Mouse (Mus musculus) spleen, adult 18-20 months (tissue): ENCODE results near the gene Ddi2.
A peak's percentile ranks its signal among the peaks of the same experiment; 100 is the strongest.
"Not testable (repeated sequence)": the region's sequence is repeated elsewhere in the genome, so short reads cannot be mapped to it uniquely, and the experiment has no call there.

ENCODE experiments used
- DNase-seq, 2 experiments: peaks; one replicate each; pipeline ENCODE4 v3.0.0; 2022; ENCODE audit warnings: mixed read lengths in 2 of 2

Ddi2 gene

DNA sequence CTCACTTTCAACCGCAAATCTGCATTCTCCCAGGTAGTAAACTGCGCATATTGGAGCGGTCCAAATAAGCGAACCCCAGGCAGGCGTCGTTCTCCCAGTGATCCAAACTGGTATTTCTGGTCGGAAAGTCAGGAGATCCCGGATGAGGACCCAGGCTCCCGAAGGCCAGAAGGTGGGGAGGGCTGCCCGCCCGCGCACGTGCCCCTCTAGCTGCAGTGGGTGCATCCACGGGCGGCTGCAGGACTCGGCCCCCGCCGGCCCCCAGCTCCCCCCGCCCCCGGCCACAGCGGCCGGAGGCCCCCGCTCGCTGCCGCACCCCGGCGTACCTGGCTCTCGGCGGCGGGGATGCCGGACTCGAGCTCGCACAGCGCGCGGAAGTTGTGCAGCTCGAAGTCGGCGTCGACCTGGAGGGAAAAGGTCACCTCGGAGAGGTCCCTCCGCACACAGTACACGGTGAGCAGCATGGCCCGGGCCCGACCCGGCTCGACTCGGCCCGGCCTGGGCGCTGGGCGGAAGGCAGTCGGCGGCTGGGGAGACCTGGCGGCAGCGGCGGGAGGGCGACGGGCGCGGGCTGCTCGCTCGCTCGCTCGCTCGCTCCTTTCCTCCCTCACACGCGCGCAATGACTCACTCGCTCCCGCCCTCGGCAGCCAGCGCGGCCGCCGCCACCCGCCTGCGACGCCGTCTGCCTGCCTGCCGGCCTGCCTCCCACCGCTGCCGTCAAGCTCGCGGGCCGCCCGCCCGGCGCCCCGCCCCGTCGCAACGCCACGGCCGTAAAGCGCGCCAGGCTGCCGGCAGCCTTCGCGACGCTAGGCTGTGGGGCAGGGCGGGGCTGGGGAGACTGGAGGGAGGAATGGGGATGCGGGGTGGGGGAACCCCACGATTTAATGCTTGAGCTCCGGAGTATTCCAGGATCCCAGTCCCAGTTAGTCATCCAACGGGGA lies at the start of gene Ddi2:
TSS of gene Ddi2 (minus strand) at position 689 of the 942 bp plus-strand sequence.
- peak; percentile 84 to 92 for DNase-seq

DNA sequence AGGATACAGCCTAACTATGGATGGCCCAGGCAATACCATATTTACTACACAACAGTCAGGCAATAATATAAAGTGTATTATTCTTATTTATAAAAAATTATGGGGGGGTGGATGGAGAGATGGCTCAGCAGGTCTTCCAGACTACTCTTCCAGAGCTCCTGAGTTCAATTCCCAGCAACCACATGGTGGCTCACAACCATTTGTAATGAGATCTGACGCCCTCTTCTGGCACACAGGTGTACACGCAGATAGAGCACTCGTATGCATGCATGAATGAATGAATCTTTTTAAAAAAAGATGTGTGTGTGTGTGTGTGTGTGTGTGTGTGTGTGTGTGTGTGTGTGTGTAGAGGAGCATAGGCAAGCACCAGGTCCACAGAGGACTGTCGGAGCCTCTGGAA lies 49.8 kb upstream of the Ddi2 start:
- not testable (repeated sequence) for DNase-seq

DNA sequence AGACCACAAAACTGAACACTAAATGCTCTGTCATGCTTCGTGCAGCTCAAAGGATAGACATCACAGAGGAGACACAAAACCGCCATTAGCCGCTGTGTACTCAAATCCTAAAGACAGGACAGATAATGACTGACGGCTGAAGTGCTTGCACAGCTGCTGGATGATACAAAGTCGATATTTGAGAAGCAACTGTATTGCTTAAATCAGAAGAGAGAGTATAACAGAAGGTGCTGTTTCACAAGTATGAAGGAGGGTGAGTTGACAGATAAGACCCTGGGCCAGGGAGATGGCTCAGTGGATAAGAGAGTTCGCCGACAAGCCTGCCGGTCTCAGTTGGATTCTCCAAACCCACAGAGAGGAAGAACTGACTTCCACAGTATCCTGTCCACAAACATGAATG lies 48.6 kb upstream of the Ddi2 start:
- DNase-seq: no peak

DNA sequence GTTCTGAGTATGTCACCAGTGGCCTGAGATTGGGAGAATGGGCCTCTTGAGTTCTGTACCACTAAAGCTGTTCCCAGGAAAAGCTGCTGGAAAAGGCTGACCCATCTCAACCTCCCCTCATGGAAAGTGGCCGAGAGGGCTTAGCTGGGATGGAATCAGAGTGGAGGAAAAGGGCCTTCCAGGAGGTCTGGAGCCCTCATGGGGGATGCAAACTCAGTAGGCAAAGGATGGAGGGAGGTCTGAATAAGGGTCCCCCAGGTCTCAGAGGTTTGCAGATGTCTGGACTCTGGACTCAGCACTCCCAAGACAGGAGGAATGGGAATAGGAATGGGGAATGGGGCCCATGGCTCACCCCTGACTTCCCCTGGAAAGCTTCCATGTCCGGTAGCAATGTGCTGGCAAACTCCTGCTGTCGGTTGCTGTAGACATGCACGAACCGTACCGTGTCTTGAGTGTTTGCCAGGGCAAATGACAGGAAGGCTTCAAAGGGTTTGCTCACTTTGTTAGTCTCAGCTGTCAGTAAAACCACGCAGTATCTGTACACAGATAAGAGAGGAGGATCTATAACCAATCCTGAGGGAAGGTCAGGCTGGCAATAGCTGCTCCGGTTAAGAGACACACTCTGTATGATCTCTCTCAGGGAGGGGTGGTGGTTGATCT lies 46.4 kb upstream of the Ddi2 start:
- no peak for DNase-seq

DNA sequence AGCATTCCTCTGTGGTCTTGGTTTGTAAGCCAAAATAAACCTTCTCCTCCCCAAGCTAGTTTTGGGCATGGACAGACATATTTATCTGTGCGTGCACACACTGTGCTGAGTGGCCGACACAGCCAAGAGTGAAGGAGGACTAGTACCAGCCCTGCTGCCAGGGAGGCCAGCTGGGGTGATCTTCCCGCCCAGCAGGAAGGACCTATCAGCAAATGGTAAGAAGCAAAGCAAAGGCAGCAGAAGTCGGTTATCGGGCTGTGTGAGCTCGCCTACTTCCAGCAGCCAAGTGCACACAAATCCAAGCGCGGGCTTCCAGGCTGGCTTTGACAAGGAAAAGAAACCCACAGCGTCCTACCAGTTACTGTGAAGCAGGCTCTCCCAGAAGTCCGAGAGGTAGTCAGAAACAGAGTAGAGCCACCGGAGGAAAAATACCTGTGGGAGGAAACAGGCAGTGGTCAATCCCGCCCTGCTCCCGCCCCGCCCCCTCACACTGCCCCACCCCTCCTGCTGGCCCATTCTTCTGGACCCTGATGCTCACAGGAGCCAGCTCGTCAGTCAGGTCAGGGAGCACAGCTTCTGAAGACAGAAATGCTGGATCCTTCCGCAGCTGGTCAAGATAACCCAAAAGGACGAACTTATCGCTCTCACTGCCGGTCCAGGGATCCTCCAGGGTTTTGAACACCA lies 44.3 kb upstream of the Ddi2 start:
- no peak for DNase-seq

DNA sequence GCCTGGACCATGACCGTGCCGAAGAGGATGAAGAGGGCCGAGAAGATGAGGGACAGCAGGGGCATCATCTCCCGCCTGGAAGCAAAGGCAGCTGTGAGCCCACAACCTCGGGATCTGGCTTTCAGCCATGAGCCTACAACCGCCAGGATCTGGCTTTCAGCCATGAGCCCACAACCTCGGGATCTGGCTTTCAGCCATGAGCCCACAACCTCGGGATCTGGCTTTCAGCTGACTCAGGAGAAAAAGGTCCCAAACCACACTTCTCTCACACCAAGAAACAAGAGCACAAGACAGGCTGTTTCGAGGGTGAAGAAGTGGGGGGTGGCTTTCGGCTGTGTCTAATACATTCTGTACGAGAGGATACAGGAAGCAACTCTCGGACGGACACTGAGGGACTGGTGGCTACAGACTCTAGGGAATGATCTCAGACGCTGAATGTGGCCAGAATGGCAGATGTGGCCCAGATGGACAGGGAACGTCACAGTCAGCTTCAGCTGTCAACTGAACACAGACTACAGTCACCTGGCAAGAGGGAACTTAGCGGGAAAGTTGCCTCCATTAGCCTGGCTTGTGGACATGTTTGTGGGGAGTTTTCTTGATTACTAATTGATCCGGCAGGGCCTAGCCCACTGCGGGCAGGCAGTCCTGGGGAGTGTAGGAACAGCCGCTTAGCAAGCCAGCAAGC lies 43.6 kb upstream of the Ddi2 start:
- DNase-seq: no peak

DNA sequence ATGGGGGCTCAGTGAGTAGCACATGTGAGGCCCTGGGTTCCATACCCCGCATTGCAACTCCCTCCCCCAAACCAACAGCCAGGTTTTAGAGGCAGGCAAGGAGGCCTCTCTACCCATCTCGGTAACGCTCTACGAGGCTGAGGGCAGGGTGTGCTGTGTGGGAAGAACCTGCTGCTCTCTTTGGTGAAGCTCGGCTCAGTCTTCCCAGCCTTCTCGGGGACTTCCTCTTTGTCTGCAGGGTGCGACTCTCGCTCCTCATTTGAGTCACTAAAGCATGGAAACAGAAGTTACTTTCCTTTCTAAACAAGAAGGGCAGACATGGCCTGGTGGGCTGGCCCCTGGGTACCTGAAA lies 43.1 kb upstream of the Ddi2 start:
- peak; percentile 27 for DNase-seq

DNA sequence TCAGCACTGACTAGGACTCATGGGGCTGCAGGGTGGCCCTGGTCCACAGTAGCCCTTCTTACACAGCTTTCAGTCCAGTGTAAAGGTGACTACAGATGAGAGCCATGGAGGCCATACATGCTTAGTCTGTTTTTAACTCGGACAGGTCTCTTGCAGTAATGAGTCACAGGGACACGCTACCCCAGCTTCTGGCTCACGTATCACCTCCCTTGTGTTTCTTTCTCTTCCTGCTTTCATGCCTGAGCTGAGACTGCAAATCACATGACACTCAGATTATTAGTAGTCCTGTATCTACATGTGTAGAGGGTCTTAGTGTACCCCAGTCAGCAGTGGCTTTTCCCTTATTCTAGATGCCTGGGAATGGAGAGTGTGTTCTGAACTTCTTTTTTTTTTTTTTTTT lies 41.8 kb upstream of the Ddi2 start:
- no peak for DNase-seq

DNA sequence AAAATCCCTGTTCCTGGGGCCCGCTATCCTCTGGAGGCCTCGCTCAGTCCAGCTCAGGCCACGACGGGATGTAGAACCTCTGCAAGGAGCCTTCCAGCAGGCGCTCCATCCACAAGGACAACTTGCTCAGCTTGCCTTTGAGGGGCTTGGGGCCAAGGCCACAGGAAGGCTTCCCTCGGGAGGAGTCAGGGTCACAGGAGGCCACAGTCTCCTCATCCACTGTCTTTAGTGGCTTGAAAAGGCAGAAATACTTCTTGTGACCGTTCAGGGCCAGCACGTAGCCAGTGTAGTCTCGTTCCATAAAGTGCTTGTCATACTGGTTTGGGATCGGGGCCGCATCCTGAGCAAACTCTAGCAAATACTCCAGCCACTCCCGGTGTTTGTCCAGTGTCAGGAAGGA lies 40.3 kb upstream of the Ddi2 start:
- DNase-seq: no peak

DNA sequence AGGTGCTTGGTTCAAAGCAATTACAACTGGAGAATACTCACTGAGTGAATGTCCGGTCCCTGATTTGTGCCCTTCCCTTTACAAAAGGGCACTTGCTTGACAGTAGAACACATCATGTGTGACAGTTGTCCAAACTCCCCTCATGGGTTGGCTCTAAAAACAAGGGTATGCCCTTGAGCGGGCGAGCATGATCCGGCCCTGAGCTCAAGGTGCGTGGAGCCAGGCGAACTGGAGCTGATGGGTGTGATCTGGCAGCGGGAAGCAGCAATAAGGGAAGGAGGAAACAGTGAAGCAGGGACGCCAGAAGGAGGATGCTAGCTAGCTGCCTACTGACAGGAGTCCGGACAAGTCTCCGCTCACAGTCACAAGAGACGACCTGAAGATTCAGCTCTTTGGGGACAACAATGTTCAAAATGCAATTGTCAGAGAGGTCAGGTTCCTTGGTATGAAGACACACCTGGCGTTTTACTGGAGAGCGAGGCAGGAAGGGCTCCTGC lies 38.9 kb upstream of the Ddi2 start:
- no peak for DNase-seq

DNA sequence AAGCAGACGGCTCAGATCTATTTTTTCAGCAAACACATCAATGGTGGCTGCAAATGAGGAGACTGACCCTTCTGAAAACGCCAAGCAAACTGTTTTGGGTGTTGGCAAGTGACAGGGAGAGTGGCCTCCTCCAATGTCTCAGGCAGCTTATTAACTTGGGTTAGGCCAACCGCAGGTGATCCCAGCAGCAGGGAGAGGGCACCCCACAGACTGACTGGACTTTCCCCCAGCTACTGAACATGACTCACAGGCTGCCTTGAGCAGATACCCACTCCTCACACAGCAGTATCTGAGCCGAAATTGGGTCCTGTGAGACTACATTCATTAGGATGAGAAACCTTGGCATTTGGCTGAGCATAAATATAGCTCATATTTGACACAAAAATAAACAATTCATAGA lies 37.7 kb upstream of the Ddi2 start:
- DNase-seq: no peak

DNA sequence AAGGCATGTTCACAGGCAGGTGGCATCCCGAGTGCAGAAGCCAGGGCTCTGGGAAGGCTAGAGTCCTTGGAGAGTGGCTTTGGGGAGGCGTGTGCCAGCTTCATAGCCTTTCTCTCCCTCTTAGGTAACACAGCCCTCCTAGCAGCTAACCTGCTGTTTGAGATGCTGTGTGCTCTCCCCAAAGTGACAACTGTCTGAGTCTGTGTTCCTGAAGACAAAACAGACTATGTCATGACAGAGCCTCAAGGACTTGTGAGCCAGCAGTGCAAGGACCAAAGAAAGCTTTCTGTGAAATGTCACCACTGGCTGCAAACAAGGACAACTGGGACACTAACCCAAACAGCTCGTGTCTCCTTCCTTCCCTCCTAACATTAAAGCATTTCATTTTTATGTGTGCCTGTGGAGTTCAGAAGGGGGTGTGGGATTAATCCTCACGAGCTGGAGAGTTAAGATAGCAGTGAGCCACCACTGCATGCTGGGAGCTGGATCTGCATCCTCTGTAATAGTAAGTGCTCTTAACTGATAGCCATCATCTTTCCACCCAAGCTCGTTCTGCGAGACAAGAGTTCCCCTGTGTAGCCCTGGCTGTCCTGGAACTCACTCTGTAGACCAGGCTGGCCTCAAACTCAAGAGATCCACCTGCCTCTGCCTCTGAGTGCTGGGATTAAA lies 35.8 kb upstream of the Ddi2 start:
- no peak for DNase-seq

DNA sequence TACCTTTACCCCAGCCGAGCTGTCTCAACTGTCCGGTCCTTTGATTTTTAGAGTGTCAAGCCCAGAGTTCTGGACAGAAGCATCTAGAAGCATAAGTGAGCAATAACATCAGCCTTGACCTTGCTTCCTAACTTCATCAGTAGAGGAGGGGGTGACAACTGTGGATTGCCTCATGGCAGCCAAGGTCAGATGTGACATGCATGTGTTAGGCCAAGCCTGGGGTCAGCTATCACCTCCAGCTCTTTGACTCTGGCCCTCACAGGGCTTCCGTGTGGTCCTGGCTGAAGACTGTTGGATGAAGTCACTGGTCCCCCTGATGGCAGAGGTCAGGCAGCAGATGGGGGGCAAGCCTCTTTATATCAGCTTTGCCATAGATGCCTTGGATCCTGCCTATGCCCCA lies 33.9 kb upstream of the Ddi2 start:
- DNase-seq: no peak

DNA sequence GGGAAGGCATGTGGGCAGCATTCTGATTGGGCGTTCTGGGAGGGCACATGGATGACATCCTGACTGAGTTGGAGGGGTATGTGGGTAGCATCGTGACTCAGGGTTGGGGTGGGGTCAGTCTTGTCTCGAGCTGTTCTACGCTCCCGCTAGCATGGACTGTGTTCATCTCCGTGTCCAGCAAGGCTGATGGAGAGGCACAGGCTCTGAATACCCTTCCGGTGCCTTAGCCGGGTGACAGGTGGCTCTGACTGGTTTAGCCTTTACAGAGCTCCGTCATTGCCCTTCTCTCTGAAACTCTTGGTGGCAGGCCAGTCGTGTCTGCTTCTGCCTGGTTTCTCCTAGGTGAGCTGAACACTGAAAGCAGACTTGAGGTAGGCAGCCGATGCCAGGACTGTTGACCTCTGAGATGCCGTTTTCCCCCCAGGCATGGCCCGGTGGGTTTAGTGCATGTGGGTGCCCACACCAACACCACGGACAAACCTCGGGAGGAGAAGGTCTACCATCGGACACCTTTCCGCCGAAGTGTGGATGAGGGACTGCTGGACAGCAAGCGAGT lies 32.2 kb upstream of the Ddi2 start:
- no peak for DNase-seq

DNA sequence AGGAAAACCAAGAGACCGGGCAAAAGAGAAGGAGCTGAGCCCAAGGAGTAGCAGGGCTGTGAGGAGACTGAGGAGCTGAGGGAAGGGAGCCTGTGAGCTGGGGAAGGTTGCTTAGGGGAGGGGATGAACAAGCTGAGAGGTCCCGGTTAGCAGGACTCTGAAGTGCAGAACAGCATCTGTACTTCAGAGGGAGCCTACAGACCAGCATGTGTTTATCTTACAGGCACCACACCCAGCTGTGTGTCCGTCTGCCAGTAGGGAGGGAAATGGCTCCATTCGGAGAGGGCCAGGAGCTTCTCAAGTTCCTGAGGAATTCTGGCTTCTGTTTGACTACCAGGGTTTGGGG lies 28.8 kb upstream of the Ddi2 start:
- no peak for DNase-seq

DNA sequence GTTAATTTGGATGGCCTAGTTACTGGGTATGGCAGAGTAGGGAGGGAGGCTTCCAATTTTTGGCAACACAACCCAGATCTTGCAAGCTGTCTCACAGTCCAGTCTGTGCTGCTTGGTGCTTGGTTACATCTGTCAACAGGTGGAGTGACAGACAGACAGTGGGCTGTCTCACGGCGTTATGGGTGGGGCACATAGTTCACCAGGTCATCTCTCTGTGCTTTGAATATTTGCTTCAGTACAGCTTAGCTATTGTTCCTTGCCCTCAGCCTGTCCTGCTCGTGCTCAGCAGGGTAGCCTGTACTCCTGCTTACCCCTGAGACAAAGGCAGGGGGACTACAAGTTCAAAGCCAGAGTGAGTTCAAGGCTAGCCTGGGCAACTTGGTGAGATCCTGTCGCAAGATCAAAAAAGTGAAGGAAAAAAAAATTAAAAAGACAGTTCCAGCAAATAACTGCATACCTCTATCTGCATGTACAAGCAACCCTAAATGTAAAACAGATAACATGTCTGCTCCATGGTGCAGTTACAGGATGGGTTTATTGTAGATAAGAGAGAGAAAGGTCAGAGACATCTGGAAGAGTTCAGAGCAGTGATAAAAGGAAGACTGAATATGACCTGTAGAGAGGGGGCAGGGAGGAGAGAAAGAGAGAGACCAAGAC lies 28.3 kb upstream of the Ddi2 start:
- no peak for DNase-seq

DNA sequence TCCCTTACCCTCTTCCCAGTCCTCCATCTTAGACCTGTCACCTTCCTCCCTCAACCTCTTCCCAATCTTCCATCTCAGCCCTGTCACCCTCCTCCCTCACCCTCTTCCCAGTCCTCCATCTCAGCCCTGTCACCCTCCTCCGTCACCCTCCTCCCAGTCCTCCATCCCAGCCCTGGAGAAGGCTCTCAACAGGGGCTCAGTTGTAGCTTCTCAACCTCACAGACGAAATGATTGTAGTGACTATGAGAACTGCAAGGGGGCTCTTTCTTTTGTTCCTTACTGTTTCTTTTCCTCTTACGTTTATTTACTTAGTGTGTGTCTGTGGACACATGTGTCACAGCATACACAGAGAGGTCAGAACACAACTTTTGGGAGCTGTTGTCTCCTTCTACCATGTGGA lies 27.6 kb upstream of the Ddi2 start:
- no peak for DNase-seq

DNA sequence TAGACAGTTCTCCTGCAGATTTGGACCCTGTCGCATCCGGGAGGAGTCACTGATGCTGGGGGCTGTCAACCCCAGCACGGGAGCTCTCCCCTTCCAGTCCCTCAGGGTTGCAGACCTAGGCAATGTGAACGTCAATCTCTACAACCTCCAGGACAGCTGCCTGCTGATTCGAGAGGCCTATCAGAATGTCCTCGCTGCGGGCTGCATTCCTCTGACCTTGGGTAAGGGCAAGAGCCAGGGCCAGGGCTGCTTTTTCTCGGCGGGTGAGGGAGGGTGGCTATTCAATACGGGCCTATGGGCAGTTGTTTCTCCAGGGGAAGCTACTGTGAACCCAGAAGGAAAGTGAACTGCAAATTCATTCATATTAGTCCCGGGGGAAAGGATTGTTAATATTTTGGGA lies 26.3 kb upstream of the Ddi2 start:
- no peak for DNase-seq

DNA sequence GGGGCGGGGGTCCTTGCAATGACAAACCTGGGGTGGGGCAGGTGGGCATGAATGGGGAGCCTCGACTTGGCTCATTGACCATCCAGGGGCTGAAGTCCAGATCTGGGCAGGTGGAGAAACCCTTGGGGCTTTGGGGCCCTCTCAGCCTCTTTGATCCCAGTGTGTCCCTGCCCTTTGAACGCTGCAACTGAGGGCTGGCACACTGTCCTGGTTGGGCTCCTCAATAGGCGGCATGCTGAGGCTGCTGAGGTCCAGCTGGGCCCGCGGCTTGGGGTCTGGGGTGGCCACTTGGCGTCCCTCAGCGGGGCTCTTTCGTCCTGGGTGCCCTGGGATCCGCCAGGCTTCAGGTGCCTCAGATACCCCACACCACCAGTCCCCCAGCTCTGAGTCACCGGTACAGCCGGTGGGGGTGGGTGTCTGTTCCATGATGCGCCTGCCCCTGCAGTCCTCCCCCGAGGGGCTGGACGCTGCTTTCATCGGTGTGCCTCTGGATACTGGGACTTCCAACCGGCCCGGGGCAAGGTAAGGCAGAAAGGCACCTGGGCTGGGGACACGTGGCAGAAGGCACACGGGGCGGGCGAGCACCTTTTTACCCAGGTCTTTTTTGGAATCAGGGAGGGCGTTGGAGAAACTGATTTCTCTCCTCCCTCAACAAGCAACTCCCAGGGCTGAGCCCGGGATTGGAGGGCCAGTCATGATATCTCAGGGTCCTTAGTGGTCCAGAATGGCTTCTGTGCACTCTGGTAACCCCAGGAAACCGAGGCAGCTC lies 23.5 kb upstream of the Ddi2 start, which contains the start of gene Agmat:
TSS of gene Agmat (plus strand) at position 95 of the 769 bp plus-strand sequence.
- DNase-seq: no peak

DNA sequence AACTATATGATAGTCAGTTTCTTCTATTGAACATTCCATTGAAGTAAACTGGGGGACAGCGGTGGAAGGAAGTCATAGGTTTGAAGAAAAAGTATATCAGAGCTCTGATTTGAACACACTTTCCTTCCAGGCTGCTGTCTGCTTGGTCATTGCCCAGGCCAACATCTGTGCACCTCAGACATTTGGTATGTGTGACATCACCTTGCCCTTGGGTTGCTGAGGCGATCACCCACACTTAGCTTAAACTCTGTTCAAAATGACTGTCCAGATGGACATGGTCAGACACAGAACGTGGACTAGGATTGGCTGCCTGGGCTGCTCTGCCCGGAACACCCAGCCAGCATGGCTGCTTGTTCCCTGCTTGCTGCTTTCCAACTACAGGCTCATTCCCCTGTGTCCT lies 19.2 kb upstream of the Ddi2 start:
- DNase-seq: no peak

DNA sequence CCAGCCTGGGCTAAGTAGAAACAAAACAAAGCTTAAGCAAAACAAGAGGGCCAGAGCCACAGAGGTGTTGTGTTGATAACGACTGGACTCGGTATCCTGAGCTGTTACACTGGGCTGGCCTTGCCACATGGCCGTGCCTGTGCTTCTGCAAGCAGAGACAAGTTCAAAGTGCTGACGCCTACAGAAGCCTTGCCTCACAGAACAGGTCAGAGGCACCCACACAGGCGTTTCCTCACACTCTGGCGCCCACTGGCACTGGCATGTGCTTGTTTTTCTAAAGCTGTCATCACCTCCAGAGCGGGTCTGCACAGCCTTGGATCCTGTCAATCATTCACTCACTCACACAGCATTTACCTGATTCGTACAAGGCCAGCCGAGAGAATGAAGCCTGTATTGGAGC lies 18.6 kb upstream of the Ddi2 start:
- no peak for DNase-seq
